Mouse (Mus musculus) heart, adult 18-20 months (tissue): ENCODE data around the gene Cdca3. TPM values are rescaled to one million over a fixed set of nuclear protein-coding genes. Genes with fewer than 3 reads are reported as not detected.
"Not testable (repeated sequence)": the region's sequence is repeated elsewhere in the genome, so short reads cannot be mapped to it uniquely, and the experiment has no call there.

Experiments used
- DNase-seq, 2 experiments: peaks; one replicate each; pipeline ENCODE4 v3.0.0; 2021 to 2022; ENCODE audit warnings: mixed read lengths in 1 of 2
- total RNA-seq, 2 experiments: library from RNA; stranded (reverse); gene quantifications; 2 replicates each; pipeline ENCODE4 v1.2.3; 2021

Cdca3 gene
- total RNA-seq, 2 experiments from 2014 or later: 0.54 to 0.55 TPM

DNA sequence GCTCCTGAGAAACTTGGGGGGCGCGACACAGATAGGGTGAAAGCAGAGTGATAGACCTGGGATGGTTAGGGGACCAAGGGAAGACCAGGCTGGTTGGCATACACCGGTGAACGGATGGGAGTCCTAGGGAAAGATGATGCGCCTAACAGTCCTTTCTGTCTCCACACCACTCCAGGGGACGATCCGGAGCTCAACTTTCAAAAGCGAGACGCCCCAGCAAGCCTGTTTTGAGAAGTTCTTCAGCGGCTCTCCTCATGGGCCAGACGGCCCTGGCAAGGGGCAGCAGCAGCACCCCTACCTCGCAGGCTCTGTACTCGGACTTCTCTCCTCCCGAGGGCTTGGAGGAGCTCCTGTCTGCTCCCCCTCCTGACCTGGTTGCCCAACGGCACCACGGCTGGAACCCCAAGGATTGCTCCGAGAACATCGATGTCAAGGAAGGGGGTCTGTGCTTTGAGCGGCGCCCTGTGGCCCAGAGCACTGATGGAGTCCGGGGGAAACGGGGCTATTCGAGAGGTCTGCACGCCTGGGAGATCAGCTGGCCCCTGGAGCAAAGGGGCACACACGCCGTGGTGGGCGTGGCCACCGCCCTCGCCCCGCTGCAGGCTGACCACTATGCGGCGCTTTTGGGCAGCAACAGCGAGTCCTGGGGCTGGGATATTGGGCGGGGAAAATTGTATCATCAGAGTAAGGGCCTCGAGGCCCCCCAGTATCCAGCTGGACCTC lies 20.1 kb upstream of the Cdca3 start:
- DNase-seq: peak; percentile 89 to 92

DNA sequence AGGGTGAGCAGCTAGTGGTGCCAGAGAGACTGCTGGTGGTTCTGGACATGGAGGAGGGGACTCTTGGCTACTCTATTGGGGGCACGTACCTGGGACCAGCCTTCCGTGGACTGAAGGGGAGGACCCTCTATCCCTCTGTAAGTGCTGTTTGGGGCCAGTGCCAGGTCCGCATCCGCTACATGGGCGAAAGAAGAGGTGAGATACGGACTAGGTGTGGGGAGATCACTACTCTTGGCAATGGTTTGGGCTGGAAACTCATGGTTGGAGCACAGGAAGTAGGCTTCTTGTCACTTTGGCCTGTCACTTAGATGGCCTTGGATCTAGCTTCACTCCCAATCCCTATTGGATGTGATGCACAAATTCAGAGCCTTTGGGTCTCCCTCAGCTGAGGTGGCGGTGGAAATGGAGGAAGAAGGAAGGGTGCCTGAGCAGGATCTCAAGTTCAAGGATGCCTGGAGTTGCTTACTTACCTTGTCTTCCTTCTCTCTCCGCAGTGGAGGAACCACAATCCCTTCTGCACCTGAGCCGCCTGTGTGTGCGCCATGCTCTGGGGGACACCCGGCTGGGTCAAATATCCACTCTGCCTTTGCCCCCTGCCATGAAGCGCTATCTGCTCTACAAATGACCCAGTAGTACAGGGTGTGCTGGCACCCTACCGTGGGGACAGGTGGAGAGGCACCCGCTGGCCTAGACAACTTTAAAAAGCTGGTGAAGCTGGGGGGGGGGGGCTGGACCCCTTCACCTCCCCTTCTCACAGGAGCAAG lies 19.4 kb upstream of the Cdca3 start:
- DNase-seq: no peak

DNA sequence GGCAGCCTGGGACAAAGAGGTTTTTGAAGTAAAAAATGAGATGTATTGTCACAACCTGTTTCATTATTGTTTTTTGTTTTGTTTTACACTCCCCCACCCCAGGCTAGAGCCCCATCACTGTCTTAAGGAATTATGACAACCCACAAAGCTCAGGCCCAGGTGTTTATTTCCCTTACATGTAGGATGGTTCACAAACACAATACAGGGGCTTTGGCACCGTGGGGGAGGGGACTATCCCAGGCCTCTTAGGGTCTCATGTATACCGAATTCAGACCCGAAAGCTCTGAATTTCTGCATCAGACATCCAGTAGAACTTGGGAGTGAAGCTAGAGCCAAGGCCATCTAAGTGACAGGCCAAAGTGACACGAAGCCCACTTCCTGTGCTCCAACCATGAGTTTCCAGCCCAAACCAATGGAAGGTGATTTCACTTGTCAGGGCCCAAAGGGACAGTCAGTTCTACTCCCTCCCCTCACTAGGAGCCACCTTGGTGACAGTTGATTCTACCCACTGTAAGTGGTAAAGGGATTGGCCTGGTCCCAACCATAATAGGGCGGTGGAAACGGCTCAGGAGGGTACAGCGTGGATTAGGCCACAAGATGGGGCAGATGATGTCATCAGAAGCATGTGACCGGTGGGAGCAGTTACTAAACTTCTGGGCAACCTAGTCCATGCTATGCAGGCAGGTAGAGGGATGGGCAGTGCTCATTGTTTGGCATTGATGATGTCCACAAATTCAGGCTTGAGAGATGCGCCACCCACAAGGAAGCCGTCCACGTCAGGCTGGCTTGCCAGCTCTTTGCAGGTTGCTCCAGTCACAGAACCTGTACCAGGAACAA lies 18.6 kb upstream of the Cdca3 start:
- DNase-seq: peak in 1 of 2 experiments; percentile 10

DNA sequence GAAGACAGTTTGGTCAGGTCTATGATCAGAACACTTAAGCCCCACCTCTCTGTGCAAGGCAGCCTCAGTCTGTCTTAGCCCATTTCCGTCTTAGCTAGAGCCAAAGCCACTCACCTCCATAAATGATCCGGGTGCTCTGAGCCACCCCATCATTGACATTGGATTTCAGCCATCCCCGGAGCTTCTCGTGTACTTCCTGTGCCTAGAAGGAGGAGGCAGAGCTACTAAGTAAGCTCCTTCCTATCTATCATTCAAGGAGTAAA lies 18.0 kb upstream of the Cdca3 start:
- peak in 1 of 2 experiments; percentile 7 for DNase-seq

DNA sequence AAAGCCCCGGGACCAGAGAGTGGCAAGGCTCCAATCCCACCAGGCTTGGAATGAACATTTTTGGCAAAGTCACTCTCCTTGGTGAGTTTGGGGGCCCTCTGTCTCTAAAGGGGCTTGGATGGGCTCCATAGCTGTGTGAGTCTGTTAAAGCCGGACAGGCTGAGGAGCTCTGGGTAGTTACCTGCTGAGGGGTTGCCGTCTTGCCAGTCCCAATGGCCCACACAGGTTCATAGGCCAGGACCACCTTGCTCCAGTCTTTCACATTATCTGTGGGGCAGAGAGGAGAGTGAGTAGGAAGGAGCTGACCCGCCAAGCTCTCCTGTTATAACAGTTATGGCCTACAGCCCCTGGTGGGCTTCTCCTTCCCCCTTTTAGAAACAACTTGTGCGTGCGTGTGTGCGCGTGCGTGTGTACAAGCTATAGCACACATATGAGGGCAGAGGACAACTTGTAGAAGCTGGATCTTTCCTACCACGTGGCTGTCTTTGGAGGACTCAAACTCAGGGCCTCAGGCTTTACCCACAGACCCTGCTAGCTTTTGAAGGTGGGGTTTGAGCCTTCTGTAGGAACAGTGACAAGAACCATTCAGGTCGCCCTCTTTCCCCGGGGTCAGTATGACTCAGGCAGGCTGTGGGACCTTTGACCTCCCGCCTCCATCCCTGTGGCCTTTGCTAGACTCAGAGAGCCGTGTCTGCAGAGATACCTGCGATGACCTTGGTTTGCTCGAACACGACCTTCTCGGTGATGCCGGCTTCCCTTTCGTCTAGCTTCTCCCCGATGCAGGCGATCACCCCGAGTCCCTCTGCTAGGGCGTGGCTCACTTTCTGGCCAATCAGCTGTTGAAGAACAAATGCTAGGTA lies 17.4 kb upstream of the Cdca3 start:
- peak in 1 of 2 experiments; percentile 4 for DNase-seq

DNA sequence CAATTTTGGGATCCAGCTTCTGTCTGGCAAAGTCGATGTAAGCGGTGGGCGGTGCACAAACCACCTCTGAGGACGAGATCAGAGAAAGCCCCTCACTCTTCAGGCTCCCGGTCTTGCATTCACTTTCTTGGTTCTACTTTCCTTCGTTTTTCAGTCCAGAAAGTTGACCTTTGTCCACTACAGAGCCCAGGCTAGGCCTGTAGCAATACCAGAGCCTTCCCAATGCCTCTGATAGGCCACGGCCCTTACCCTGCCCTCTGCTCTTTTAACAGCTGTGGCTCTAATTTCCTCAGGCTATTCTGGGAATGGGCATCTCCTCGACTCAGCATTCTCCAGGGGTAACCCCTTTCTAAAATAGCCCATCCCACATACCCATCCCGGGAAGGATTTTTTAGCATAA lies 16.5 kb upstream of the Cdca3 start:
- no peak for DNase-seq

DNA sequence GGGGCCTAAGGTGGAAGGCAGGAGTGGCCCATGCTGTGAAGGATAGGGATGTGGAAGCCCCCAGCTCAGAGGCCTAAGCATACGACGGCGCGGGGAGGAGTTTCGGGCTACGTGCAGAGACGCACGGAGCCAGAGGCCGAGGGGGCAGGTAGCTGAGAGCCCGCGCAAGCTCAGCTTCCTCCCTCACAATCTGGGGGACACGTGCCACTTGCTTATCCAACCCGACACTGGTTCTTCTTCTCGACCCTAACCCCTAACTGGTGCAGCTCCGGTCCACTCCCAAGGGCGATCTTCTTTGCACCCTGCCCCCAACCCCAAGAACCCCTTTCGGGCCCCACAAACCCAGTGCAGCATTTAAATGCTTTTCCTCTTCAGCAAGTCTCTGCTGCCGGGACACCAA lies 15.9 kb upstream of the Cdca3 start:
- DNase-seq: peak; percentile 67 to 75

DNA sequence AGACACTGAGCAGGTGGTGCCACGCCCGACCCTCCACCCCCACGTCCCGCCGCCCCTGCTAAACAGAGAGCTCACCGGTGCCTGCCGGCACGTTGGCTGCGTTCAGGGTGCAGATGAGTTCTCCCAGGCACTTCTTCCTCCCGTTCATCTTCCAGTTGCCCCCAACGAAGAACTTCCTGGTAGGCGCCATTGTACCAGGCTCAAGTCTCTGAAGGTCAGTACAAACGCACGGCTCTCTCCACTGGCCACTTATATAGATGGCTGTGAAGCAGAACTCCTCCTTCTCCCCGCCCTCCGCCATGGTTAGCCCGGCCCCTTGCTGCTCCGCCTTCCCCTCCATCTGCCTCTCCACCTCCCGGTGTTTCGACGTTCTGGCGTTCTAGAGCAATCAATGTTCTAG lies 15.4 kb upstream of the Cdca3 start, which contains the start of gene Tpi1:
TSS of gene Tpi1 (minus strand) at position 364 of the 400 bp plus-strand sequence.
- DNase-seq: peak; percentile 95 to 96

DNA sequence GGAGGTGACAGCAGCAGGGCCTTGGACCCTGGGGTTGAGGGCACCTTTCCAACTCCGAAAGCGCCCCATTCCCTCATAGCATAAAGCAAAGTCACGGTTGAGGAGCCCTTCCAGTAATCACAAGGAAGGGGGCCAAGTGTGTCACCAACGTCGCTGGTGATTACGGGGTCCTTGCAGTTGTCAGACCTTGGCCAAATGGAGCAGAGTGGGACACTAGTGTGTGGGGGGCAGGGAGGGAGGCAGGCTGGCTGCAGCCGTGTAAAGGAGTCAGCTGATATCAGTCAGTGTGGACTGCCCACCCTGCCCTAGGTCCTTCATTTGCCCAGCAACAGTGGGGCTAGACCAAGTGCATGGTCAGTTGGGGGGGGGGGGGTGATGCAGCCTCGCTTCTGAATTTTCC lies 14.9 kb upstream of the Cdca3 start:
- DNase-seq: no peak

DNA sequence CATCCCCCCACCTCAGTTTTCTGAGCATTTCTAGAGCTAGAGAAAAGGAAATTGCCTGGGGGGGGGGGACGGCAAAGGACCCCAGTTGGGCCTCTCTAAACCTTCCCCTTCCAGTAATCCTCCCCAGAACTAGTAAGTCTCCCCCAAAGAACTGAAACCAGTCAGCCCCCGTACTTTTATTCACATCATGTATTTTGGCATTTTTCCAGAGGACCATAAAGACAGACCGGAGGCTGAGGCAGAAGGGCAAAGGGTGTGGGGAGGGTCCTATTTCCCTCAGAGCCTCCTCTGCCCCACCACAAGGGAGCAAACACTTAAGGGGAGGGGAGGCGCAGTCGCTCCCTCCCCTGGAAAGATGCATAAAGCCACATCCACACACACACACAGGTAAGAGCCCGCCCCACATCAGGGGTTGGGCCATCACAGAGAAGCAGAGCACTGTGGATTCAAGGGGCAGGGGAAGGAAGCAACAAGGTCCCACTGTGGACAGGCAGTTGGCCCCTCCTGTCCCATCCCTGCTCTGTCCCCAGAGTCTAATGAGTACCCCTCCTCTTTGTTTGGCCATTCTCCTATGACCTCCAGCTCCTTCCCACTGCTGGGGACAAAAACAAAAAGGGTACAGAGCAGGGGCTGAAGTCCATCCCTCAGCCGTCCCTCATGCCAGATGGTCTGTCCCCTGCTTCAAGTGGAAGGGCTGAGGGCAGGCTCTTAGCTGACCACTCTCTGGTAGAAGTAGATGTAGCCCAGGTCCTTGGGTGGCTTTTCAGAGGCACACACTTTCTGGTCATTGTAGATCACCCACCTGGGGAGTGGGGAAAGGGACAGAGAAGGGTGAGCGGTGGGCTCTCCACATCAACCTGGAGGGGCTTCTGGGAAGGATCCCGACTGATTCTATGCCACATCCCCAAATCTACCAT lies 14.2 kb upstream of the Cdca3 start:
- no peak for DNase-seq

DNA sequence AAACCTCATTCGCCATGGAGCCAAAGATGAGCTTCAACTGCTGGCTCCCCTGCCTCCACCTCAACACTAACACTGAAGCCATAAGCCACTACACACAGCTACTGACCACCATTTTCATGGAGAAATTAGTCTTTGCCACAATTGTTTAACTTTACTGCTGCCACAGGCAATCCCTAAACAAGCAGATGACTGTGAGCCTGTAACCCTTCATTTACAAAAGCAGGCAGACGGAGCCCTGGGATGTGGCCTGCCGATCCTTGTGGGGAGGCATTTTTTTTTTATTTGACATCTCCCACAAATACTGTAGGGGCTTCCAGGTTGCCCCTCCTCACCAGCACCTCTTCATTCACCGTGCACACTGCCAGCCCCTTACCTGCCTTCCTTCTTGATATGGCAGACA lies 12.7 kb upstream of the Cdca3 start:
- DNase-seq: no peak

DNA sequence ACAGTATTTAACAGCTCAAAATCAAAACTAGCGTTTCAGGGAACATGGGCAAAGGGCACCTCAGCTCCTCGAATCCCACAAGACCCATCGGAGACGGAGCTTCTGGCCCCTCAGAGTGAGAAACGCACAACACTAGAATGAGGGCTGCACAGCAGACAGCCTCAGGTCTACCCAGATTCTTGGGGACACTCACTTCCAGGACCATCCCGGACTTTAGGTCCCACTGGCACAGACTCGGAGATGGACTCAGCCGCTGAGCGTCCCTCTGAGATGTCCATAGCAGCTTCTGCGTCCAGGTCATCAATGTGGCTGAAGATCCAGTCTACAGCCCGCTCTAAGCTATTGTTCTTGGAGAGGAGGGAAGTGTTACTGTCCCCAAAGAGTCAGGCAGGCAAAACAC lies 12.2 kb upstream of the Cdca3 start:
- DNase-seq: no peak

DNA sequence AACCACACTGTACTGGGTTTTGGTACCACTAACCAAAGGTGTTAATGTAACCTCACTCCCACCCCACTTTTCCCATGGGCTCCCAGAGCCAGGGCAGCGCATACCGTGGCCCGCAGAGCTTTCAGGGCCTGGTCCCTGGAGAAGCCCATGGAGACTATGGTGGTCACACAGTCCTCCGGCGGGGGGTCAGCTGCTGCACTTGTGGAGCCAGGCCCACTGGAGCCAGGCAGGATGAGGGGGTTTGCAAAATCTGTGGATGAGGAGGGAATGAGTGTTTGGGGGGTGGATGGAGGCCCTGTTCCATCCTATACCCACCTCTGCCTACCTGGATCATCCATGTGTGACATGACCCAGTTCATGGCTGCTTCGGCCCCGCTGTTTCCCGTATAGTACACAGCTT lies 11.8 kb upstream of the Cdca3 start:
- DNase-seq: no peak

DNA sequence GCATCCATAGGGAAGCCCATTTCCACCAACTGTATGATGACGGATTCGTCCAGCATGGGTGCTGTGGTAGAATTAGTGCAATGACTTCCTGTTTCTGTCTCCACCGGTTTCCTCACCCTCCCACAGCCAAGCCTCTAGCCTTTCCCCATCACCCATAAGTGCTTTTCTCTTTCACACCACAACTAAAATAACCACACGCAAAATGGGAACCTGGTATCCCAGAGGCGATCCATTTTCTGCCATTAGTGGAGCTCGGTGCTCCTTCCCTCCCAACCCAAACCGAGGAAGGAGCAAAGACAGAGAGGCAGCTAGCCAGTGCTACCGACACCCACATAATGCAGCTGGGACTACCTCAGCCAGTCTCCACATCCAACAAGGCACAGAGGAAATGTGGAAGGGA lies 11.4 kb upstream of the Cdca3 start:
- no peak for DNase-seq

DNA sequence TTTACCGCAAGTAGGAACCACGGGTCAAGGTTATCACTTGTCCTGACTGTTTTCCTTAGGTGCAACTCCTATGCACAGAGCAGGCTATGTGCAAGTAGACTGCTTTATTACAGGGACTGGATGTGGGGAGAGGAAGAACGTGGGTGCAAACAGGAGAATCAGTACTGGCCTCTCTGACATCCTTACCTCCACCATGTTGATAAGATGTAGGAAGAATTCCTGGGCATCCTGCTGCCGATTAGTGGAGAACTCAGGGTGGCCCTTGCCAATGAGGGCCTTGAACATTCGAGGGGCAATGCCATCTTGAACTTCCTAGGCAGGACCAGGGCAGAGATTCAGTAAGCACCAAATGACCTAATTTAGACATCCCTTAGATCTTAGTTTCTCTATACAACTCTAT lies 8.5 kb upstream of the Cdca3 start:
- DNase-seq: no peak

DNA sequence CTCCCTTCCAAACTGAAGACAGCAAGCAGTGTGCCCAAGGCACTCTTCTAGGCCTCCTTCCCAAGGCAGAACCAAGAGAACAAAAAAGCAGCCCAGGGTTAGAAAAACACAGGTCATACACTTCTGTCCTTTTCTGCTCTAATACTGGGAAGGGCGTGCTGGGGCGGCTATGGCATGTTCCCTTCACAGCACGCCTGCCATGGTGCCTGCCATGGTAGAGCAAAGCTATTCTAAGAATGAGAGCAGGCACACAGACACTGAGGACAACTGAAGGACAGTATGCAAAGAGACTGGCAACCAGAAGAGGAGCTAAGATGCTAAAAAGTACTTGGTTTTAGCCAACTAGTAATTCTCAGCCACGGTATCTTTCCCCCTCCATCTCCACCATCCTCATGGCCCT lies 7.3 kb upstream of the Cdca3 start:
- no peak for DNase-seq

DNA sequence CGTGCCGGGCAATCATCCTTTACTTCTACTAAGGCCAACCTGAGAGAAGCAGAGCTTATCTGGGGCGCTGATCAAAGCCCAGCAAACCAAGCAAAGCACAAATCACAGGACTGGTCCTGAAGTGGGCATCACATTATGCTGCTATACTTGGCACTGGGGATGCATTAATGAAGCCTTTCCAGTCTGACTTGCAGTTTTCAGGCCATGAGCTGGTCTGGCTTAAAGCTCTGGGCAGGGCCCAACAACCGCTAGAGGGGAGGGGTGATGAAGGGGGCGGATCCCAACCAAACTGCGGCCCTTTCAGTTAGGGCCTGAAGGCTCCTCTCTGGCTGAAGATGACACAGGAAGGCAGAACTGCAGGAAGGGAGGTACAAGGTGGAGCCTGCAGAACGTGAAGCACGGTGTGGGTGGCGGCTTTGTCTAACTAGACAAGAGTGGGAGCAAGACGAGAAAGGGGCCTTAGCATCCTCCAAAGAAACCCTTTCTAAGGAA lies 1.2 kb upstream of the Cdca3 start:
- DNase-seq: no peak

DNA sequence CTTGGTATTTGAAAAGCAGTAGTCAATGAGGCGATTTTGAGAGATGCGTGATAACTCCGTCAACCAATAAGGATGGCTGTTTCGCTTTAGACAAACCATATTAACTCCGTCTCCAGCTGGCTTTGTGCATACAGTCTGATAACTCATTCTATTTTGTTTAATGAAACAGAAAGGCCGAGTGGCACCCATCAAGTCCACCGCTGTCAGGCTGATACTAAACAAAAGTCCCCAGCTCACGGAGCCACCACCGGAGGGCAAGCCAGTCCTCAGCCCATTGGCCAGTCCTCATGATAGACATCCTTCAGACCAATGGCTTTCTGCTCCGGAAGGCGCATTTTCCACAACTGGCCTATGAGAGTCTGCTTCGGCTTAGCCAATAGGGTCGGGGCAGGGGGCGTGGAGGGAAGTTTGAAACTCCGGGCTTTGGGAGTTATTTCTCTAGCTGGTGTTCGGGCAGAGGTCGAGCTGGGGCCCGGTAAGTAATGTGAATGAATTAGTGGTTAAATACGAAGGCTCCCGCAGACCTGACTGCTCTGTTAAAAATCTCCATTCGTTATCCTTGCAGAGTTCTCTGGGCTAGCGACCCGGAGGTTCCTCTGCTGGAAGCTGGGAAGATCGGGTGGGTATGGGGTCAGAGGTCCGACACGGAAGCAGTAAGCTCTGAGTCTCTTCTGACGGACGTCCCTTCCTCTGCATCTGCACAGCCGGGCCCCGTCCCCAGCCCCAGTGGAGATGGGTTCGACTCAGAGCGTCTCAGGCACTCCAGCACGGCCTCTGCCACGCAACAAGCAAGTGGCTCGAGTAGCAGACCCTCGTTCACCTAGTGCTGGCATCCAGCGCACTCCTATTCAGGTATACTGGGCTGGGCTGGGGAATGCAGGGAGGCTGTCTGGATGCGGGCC lies 703 bp downstream of the Cdca3 start:
- peak; percentile 97 to 98 for DNase-seq

DNA sequence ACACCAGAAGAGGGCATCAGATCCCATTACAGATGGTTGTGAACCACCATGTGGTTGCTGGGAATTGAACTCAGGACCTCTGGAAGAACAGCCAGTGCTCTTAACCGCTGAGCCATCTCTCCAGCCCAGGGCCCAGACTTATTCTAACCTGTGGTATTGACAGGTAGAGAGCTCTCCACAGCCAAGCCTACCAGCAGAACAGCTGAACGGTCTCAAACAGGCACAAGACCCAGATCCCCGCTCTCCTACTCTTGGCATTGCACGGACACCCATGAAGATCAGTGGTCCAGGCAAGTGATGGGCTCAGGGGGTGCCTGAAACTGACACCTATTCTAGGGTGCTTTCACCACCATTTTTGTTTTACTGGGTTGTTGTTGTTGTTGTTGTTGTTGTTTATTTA lies 1.9 kb downstream of the Cdca3 start:
- DNase-seq: not testable (repeated sequence)

DNA sequence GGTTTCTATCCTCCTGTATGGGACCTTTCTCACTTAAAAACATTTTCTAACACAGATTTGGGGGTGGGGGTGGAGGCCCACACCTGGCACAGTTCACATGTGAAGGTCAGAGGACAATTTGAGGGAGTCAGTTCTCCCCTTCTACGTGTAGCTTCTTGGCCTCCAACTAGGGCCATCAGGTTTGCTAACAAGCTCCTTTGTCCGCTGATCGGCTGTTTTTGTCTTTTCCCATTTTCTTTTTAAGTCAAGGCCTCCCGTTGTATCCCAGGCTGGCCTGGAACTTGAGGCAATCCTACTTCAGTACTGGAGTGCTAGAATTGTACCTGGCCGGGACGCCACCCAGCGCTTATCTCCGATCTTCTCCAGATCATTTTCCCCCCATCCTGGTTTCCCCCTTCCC lies 2.3 kb downstream of the Cdca3 start:
- DNase-seq: no peak
